Mouse (Mus musculus) layer of hippocampus, adult 9-11 months (tissue): ENCODE results near the gene Rassf3.
A peak's percentile ranks its signal among the peaks of the same experiment; 100 is the strongest.

ENCODE experiments used
- DNase-seq: peaks from one replicate; pipeline ENCODE4 v3.0.0; 2022

The Rassf3 gene

DNA sequence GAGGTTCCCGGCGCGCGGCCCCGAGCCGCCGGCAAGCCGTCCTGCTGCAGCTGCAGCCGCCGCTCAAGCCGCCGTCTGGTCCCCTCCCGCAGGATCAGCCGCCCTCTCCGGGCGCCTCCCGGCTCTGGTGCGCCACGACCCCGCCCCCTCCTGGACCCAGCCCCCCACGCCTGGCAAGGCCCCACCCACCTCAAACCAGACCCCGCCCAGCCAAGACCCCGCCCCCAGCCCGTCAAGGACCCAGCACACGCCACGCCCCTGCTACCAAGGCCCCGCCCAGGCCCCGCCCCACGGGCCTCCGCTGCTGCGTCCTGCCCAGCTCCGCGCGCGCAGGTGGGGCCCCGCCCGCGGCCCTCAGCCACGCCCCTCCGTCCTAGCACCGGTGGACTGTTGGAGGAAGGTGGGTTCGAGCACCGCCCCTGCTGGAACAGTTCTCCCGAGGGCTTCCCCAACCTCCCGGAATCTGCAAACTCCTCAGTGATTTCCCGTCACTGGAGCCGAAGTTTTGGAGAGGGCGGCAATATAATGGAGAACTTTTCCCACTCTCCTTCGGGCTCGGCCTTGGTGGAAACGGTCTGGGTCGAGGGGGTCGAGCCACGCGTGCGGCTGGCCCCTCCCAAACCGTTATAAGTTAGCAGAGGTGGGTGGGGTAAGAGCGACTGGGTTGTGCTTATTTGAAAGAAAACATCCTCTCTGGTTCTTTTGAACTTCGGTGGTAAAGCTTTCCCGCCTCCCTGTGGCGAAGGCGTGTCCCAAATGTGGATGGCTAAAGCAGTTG, at the start of gene Rassf3:
Rassf3 (minus strand) TSS at position 158 of the 778 bp plus-strand sequence.
- peak; percentile 89 for DNase-seq

- DNase-seq, result no peak
Measured at GRCm38 (mm10) chr10:121520923-121521585, 44.9 kb upstream of the Rassf3 start.

- DNase-seq, result no peak
Measured at GRCm38 (mm10) chr10:121519710-121520109, 43.6 kb upstream of the Rassf3 start.

GRCm38 (mm10) chr10:121516008-121516600, 40.0 kb upstream of the Rassf3 start:
- DNase-seq, result peak; percentile 52

DNA sequence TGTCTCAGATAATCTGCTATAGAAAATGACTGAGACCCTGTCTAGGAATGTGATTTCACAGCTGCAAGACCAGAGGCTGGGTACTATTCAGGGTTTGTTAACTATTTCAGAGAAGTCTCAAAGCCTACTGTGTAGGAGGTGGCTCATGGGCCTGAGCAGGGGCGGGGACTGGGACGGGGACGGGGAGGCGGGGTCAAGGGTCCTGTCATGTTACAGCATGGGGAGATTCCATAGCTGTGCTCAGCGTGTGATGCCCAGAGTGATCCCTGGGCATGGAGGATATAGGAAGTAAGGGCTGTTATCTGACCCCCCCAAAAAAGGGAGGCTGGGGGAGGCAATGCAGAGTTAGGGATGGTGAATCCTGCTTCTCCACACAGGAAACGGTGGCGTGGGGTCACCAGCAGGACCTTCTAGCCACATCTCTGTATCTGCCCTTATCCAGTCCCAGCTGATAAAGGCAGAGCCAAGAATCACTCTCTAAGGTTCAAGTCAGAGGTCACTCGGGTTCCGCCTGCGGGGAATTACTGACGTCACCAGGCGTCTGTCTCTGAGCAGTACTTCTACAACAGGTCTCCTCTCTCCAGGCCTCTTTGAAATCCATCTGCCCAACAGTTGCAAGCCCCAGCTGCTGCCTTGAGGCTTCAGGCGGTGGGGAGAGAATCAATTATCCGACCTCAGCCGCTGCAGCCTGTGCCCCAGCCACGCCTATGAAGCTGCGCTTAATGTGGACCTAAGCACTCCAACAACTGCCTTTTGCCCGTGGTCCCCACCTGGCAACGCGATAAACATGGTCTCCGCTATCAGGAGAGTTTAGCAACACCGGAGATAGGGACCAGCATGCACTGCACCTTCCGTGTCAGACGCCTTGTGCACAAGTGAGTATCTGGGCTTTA, 33.9 kb upstream of the Rassf3 start:
- DNase-seq, result no peak

GRCm38 (mm10) chr10:121507755-121508544, 31.8 kb upstream of the Rassf3 start:
- no peak for DNase-seq

GRCm38 (mm10) chr10:121506731-121507583, 30.8 kb upstream of the Rassf3 start:
- DNase-seq, result peak; percentile 88

- DNase-seq, result no peak
Measured at GRCm38 (mm10) chr10:121505929-121506328, 29.8 kb upstream of the Rassf3 start.

DNA sequence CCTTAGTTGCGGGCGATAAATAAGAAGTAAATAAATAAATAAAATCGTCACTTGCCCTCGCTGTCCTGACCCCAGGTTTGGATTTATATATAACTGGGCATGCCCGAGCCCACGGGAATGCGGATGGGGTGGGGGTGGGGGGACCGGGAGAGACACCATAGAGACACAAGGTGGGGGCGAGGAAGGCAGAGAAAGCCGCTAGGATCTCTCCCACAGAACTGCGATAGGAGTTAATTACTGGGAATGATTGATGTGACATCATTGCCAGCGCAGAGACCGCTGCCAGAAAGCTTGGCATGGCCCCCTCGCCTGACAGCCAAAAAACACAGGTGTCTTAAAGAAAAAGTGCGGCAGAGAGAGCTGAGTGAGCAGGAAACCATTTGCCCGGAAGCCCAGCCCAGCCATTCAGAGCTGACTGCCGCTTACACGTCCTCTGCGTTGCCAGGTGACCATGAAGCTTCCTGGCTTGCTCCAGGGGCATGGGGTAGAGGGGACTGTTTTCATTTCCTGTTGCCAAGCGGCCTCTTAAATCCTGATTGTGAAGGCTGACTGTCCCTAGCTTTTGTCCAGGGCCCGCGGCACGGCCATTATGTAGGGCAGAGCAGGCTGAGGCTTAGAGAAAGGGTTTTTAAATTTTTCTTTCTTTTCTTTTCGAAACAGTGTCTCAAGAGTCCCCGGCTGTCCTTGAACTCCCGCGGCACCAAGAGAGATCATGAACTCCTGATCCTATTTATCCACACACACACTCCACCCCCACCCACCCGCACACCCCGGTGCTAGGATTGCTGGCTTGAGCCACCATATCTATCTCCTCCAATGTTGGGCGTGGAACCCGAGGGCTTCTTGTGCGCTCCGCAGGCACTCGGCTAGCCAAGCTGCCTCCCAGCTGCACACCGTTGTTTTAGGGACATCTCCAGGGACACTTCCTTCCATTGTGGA, 29.1 kb upstream of the Rassf3 start:
- DNase-seq, result peak; percentile 84

GRCm38 (mm10) chr10:121501160-121501559, 25.0 kb upstream of the Rassf3 start:
- DNase-seq, result no peak

DNA sequence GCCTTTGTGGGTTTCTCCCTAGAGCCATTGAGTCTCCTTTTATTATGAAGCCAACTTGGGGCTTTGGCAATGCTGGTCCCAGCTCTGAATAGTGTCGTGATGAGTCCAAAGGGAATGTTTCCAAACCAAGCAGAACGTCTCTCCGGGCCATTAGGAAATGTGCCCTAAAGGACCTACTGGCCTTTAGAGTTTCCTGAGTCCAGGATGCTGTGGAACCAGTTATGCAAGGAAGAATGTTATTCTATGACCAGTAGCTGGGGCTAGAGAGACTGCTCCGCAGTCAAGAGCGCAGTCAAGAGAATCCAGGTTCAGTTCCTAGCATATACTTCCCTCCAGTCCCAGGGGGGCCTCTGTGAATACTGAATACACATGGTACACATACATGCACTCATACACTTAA, 23.9 kb upstream of the Rassf3 start:
- no peak for DNase-seq

- DNase-seq, result no peak
Measured at GRCm38 (mm10) chr10:121499063-121499462, 22.9 kb upstream of the Rassf3 start.

DNA sequence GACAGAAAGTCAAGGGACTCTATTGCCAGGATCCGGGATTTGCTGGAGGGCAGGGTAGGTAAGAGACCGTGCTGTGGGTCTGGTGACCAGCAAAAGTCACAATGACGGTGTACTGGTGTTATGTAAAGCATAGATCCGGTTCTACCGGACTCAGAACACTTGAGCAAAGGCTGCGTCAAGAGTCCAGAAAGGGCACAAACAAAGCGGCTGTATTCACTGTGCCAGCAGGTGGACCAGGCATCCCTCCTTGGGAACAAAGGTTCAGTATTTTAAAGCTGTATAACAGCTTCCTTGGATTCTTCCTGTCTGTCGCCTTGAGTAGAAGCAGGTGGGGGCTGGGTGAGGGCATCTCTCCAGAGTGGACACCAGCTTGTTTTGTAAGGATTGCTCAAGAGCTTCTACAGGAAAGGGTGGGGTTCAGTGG, 22.3 kb upstream of the Rassf3 start:
- peak; percentile 53 for DNase-seq

- DNase-seq, result no peak
Measured at GRCm38 (mm10) chr10:121497968-121498367, 21.8 kb upstream of the Rassf3 start.

GRCm38 (mm10) chr10:121496616-121497015, 20.5 kb upstream of the Rassf3 start:
- DNase-seq, result peak; percentile 63

- DNase-seq, result no peak
Measured at GRCm38 (mm10) chr10:121494163-121494425, 17.9 kb upstream of the Rassf3 start.

DNA sequence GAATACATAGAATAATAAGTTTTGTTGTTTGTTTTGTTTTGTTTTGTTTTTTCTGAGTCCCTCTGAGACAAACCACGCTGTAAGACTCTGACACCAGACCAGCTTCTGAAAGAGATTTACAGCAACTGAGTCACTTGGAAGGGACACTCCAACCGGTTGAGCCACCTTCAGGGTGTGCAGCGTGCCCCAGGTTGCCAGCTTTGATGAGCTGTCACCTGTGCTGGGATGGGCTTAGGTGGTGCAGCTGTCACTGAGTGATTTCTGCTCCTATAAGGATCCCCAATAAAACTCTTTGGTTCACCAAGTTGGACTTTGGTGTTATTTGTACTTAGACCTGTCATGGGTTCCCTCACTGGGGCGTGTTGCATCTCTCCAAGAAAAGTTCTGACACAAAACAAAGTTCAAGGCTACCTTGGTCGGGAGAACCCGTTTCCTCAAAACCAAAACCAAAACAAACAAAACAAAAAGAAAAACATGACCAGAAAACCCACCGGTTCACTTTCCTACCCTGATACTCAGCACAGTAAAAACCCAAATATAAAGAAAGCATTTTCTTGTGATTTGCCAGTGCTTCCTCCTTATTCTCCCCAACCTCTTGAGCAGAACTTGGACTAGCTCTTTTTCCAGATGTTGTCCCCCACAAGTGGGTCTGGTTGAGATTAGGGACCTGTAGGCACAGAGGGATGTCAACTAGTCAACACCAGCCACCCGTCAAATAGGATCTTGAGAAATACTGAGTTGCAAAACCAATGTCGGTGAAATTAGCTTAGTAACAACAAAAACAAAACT, 17.4 kb upstream of the Rassf3 start:
- DNase-seq, result no peak

DNA sequence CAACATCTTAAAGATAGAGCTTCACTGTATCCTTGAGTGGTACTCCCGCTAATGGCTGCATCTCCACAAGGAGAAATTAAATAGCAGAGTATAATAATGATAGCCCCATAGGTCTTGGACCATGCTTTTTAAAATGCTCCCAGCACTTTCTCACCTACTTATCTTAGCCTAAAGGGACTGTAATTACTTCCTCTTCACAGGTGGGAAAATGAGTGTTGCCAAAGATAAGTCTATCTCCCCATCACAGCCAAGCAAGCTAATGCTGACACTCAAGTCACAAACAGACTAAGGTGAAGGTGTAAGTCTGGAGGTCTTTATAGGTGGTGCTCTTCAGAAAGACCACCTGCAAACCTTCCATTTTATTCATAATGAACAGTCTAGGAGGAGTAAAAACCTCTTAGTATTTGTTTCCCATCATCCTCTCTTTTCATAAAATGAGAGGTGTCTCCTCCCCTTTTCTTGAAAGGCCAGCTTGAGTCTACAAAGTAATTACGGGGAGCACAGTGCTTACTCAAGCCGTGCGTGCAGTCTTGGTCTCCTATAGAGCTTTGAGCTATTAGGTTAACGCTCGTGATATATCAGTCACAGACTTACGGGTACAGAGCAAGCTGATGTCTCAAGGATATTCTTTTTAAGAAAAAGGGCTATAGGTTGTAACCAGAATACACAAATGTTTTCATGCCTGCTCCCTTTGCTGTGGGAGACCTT, 16.6 kb upstream of the Rassf3 start:
- no peak for DNase-seq

DNA sequence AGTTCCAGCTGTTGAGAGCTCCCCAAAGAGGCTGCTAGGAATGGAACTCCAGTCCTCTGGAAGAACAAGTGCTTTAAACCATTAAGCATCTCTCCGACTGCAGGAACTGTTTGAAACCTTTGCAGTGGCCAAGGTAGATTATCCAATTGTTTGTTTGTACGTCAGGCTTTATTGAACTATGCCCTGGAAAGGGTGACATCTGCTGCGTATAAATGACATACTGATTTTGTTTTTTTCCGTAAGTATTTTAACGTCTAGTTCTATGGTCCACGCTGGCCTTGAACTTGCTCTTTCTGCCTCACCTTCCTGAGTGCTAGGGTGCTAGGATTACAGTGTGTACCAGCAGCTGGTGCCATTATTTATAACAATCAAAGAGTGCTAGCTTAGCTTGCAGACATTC, 13.8 kb upstream of the Rassf3 start:
- DNase-seq, result no peak
